Mouse (Mus musculus) mature B cell (primary cell): ENCODE measurements around the gene Stat2.

ENCODE experiments used
- in situ Hi-C: fragments of 300-500 bp; cut with MboI; formaldehyde crosslinking; loops from 2 replicates; pipeline ENCODE4 v1.14.3; 2019

The Stat2 gene

GRCm38 (mm10) chr10:128340257-128340656 is 69.9 kb downstream of the Stat2 start:
- in situ Hi-C loops, result no loop called here
